ENCODE assay signal across 10 mouse cellular contexts in the genomic region with DNA sequence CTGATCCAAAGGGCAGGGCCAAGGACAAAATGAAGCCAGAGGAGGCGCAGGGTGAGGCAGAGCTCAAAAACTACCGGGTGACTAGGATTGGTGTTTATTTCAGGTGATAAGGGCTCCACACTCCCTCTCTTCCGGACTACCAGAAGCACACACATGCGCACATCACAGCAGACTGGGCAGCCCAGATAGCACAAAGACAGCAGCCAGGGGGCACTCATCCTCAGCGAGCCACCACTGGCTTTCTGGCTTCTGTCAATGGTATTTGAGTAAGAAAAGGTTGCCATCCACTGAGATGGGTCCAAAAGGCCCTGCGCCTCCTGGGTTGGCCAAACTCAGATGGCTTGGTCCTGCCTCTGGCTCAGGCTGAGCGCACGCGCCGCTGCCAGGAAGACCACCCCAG. TPM values are rescaled to one million over a fixed set of nuclear protein-coding genes. Genes with fewer than 3 reads are reported as not detected.
DNase-seq lines count a peak whose midpoint lies in the region; ATAC-seq and TF ChIP-seq lines count a peak whose summit lies in the region.
"Had no signal": no experiment of that assay in that cellular context is flagged by ENCODE, and none has a peak within 500 bp of the region (broad histone marks: within the 10 kb centered on the region; RNA-seq: fewer than 3 reads in every experiment).

No protein-coding gene starts in this region.

- H3K36me3 ChIP-seq in heart, embryonic 12.5 days: no peaks in the 10 kb centered on the region
- H3K36me3 ChIP-seq in E14TG2a.4 (ENCODE audit: insufficient read depth, low read length): no peaks in the 10 kb centered on the region
- H3K36me3 ChIP-seq in midbrain, embryonic 16.5 days (ENCODE audit: control insufficient read depth, insufficient read depth, low read length): no peaks in the 10 kb centered on the region

- TF ChIP-seq CTCF in E14TG2a.4 (conservative IDR thresholded peaks at IDR 0.05; ENCODE audit: low read length): peak; percentile 44
- 0 out of 2 replicates have a peak, but pooled peaks have one; percentile 4 for TF ChIP-seq CTCF in embryonic fibroblast, embryonic 13.5 days (IDR thresholded peaks at IDR 0.05; ENCODE audit: borderline replicate concordance, insufficient read depth, low read length)

- H3K9ac ChIP-seq in heart, embryonic 12.5 days: no peak overlapping the region
- H3K9ac ChIP-seq in midbrain, embryonic 16.5 days (ENCODE audit: low read depth, low read length): peak overlapping the region; percentile 48; the same call in 1 of the 2 replicates

- no peak overlapping the region for H3K27ac ChIP-seq in heart, embryonic 12.5 days (ENCODE audit: poor library complexity, severe bottlenecking)
- H3K27ac ChIP-seq in embryonic fibroblast, embryonic 13.5 days (ENCODE audit: insufficient read depth, low read length): no peak overlapping the region
- no peak overlapping the region for H3K27ac ChIP-seq in midbrain, embryonic 16.5 days (ENCODE audit: low read length)

- TF ChIP-seq POLR2A in embryonic fibroblast, embryonic 13.5 days (IDR thresholded peaks at IDR 0.05; ENCODE audit: low read depth, low read length): no peak

- DNase-seq in heart, adult 11 months: no peak
- no peak for DNase-seq in adrenal gland, adult 18-20 months (ENCODE audit: low spot score in 2 of 2)
- no peak for DNase-seq in lung, postnatal 4 days
- DNase-seq in cerebellum, adult 9-10 months: no peak

- H3K4me3 ChIP-seq in heart, embryonic 12.5 days: no peak overlapping the region
- H3K4me3 ChIP-seq in E14TG2a.4 (replicated peaks; ENCODE audit: low read length): peak overlapping the region; percentile 50
- no peak overlapping the region for H3K4me3 ChIP-seq in embryonic fibroblast, embryonic 13.5 days (ENCODE audit: insufficient read depth, low read length)
- H3K4me3 ChIP-seq in midbrain, embryonic 16.5 days (ENCODE audit: low read depth, low read length): no peak overlapping the region
- H3K4me3 ChIP-seq: megakaryocyte, embryonic 14.5 days had no signal

- peaks cover 38% of the 10 kb centered on the region for H3K27me3 ChIP-seq in heart, embryonic 12.5 days (replicated peaks)
- peaks cover 32% of the 10 kb centered on the region for H3K27me3 ChIP-seq in E14TG2a.4 (ENCODE audit: insufficient read depth, low read length)
- peaks cover 6% of the 10 kb centered on the region for H3K27me3 ChIP-seq in midbrain, embryonic 16.5 days (ENCODE audit: control insufficient read depth, insufficient read depth, low read depth, low read length)

- WGBS in heart, embryonic 12.5 days: 14% methylated on average over 10 of the region's 10 CpGs
- WGBS in midbrain, embryonic 16.5 days: 16% methylated on average over 10 of the region's 10 CpGs

- peak overlapping the region; percentile 20; the same call in 1 of the 2 replicates for H3K4me2 ChIP-seq in heart, embryonic 12.5 days
- H3K4me2 ChIP-seq in midbrain, embryonic 16.5 days (ENCODE audit: low read length): peak overlapping the region; percentile 37

- no peaks in the 10 kb centered on the region for H3K9me3 ChIP-seq in heart, embryonic 12.5 days (replicated peaks)
- H3K9me3 ChIP-seq in E14TG2a.4 (ENCODE audit: low read length): no peaks in the 10 kb centered on the region
- H3K9me3 ChIP-seq in midbrain, embryonic 16.5 days (replicated peaks; ENCODE audit: control insufficient read depth, low read length, poor library complexity, severe bottlenecking): no peaks in the 10 kb centered on the region

- 0 out of 2 replicates have a peak, but pooled peaks cover 3% of the 10 kb centered on the region for H3K4me1 ChIP-seq in heart, embryonic 12.5 days (replicated peaks)
- H3K4me1 ChIP-seq in E14TG2a.4 (replicated peaks; ENCODE audit: low read depth, low read length): peaks cover 18% of the 10 kb centered on the region
- no peaks in the 10 kb centered on the region for H3K4me1 ChIP-seq in embryonic fibroblast, embryonic 13.5 days (ENCODE audit: control insufficient read depth, insufficient read depth, low read length)
- peaks cover 4% of the 10 kb centered on the region; the same call in 1 of the 2 replicates for H3K4me1 ChIP-seq in midbrain, embryonic 16.5 days (ENCODE audit: control insufficient read depth, insufficient read depth, low read length)

- ATAC-seq in heart, embryonic 12.5 days (ENCODE audit: insufficient number of reproducible peaks, low FRiP score): no peak
- ATAC-seq in midbrain, embryonic 16.5 days: 0 out of 2 replicates have a peak, but pooled peaks have one; percentile 33

RNA-seq across cellular contexts. Expression of gene Tmem114, which starts 15.7 kb away (rescaled TPM):
- polyA plus RNA-seq in heart, embryonic 12.5 days (2016; fragmentation: Nextera tagmentation; extraction: Ambion mirVana): not detected in 2 replicates
- not detected in 2 replicates for polyA plus RNA-seq in embryonic fibroblast, embryonic 13.5 days (2011; ENCODE audit: insufficient read length, low read depth, missing spikeins)
- polyA plus RNA-seq in midbrain, embryonic 16.5 days (2015; fragmentation: Nextera tagmentation; extraction: Ambion mirVana): 0.48 and 1.1 TPM in 2 replicates
- total RNA-seq in adrenal gland, adult 18-20 months (2021): not detected
- total RNA-seq: gastrocnemius, postnatal 4 days had no signal
